Mouse (Mus musculus) neural tube, embryonic 15.5 days (tissue): Measurements from ENCODE around the gene Kcnk10. TPM values are rescaled to one million over a fixed set of nuclear protein-coding genes. Genes with fewer than 3 reads are reported as not detected.
A peak's percentile ranks its signal among the peaks of the same experiment; 100 is the strongest.

Source experiments
- ATAC-seq: fragments of 200-750 bp; cut with Nextera tagmentation; 2 replicates; pipeline ENCODE4 v1.8.0; 2017; ENCODE audit warnings: mild to moderate bottlenecking, moderate TSS enrichment, moderate library complexity; ENCODE audit not compliant: low FRiP score
- H3K27ac ChIP-seq: fragments of 300-500 bp; sonication (generic); replicated peaks from 2 replicates; pipeline ENCODE4 v1.5.1; 2015; ENCODE audit warnings: mild to moderate bottlenecking, inconsistent platforms
- H3K27me3 ChIP-seq: fragments of 300-500 bp; sonication (generic); replicated peaks from 2 replicates; pipeline ENCODE4 v1.6.1; 2015; ENCODE audit warnings: inconsistent platforms
- H3K36me3 ChIP-seq: fragments of 300-500 bp; sonication (generic); 2 replicates; pipeline ENCODE4 v1.6.1; 2015; ENCODE audit warnings: inconsistent platforms
- H3K4me1 ChIP-seq: fragments of 300-500 bp; sonication (generic); 2 replicates; pipeline ENCODE4 v1.6.1; 2015; ENCODE audit warnings: inconsistent platforms
- H3K4me2 ChIP-seq: fragments of 300-500 bp; sonication (generic); 2 replicates; pipeline ENCODE4 v1.6.1; 2015; ENCODE audit warnings: inconsistent platforms, mild to moderate bottlenecking, moderate library complexity
- H3K4me3 ChIP-seq: fragments of 300-500 bp; sonication (generic); replicated peaks from 2 replicates; pipeline ENCODE4 v1.5.1; 2015; ENCODE audit warnings: mild to moderate bottlenecking, inconsistent platforms
- H3K9ac ChIP-seq: fragments of 300-500 bp; sonication (generic); replicated peaks from 2 replicates; pipeline ENCODE4 v1.6.1; 2015; ENCODE audit warnings: mild to moderate bottlenecking, inconsistent platforms
- H3K9me3 ChIP-seq: fragments of 300-500 bp; sonication (generic); replicated peaks from 2 replicates; pipeline ENCODE4 v1.6.1; 2016; ENCODE audit warnings: inconsistent platforms
- WGBS: fragments of 180-500 bp; shearing (Covaris S2); methylation state at CpG from one replicate; pipeline ENCODE4 v1.1.7; 2015; ENCODE audit warnings: mixed read lengths; 5-methylcytosine and 5-hydroxymethylcytosine counted together
- polyA plus RNA-seq: library from polyadenylated mRNA; unstranded; fragments of >200 nt; fragmentation: Nextera tagmentation; extraction: Ambion mirVana; gene quantifications from 2 replicates; pipeline ENCODE4 v1.2.1, GENCODE M21; 2015

The Kcnk10 gene
- polyA plus RNA-seq, 1 experiment from 2014 or later = 31.5 TPM

GRCm38 (mm10) chr12:98567877-98568276 lies 10.2 kb downstream of the Kcnk10 start:
- Histone ChIP-seq H3K27me3 (no peaks in the 10 kb centered on the region), H3K4me1 (peaks cover 72% of the 10 kb centered on the region), H3K9ac (no peak overlapping the region), H3K4me2 (no peak overlapping the region), H3K4me3 (no peak overlapping the region), H3K27ac (no peak overlapping the region), H3K9me3 (no peaks in the 10 kb centered on the region), H3K36me3 (no peaks in the 10 kb centered on the region)
- ATAC-seq = no peak
- 81% methylated on average over 6 of the region's 6 CpGs for WGBS

DNA sequence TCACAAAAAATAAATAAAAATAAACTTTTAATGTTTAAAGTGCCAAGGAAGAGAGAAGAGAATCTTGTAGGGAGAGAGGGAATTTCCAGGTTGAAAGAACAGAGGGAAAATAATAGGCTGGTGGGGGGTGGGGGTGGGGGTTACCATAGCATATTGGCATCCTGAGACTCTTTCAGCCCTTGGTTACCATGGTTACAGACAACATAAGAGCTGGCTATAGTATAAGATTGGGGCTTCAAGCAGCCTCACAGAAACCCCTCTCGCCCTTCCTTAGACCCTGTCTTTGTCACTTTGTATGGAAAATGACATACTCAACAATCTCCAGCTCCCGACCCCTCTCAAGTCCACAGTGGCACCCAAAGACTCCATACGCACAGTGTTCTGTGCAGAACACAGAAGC lies 13.7 kb downstream of the Kcnk10 start:
- H3K27ac ChIP-seq = peak overlapping the region; percentile 23; the same call in 1 of the 2 replicates
- WGBS = 16% methylated on average over 3 of the region's 3 CpGs
- ATAC-seq = peak; percentile 30
- H3K4me3 ChIP-seq = no peak overlapping the region
- no peaks in the 10 kb centered on the region for H3K27me3 ChIP-seq
- H3K36me3 ChIP-seq = no peaks in the 10 kb centered on the region
- peaks cover 53% of the 10 kb centered on the region for H3K4me1 ChIP-seq
- H3K9ac ChIP-seq = no peak overlapping the region
- H3K9me3 ChIP-seq = no peaks in the 10 kb centered on the region
- peak overlapping the region; percentile 22; the same call in 1 of the 2 replicates for H3K4me2 ChIP-seq

DNA sequence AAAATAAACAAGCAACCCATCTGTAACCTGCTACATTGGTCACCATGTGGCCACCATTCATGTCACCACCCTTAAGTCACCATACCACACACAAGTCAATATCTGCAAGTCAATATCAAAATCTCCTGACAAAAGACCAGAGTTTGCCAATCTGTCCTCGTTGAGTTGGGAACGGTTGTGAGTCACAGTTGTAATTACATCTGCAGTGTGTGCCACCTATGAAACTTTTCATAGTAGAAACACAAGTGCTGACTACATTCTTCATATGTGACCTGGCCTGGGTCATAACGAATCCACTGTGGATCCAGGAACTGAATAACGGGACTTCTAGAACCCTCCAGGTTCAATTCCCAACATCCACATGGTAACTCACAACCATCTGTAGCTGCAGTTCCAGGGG lies 14.8 kb downstream of the Kcnk10 start:
- Histone ChIP-seq H3K4me1 (peaks cover 46% of the 10 kb centered on the region), H3K9me3 (no peaks in the 10 kb centered on the region), H3K36me3 (no peaks in the 10 kb centered on the region), H3K4me3 (no peak overlapping the region), H3K27ac (no peak overlapping the region), H3K4me2 (no peak overlapping the region), H3K27me3 (no peaks in the 10 kb centered on the region), H3K9ac (no peak overlapping the region)
- no peak for ATAC-seq
- 56% methylated on average over 4 of the region's 4 CpGs for WGBS

DNA sequence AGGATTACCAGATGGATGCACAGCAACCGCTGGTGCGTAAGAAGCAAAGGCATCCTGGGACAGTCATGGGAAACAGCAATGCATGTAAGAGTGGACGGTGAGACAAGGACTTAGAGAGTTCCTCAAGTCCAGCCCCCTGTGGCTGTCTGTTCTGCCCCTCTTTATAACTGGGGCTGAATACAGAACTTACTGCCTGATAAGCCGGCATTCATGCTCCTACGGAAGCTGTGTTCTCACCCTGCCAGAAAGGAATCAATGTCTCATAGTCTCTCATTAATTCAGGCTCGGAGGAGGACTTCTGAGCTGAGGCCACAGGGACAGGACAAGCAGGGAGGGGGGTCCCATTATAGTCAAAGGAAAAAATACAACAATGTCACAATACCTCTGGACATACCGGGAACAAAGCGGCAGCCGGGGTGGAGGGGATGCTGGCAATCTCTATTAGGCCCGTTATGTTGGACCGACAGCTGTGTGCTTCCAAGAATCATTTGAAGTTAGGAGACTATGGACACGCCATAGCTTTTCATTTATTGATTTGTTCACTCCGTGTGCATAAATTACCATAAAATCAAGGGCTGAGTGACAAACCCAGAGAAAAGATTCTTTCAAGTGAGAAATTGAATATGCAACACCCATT lies 15.7 kb downstream of the Kcnk10 start:
- Histone ChIP-seq H3K9me3 (no peaks in the 10 kb centered on the region), H3K4me2 (peak overlapping the region; percentile 33), H3K4me1 (peaks cover 40% of the 10 kb centered on the region), H3K4me3 (no peak overlapping the region), H3K9ac (no peak overlapping the region), H3K27ac (no peak overlapping the region), H3K27me3 (no peaks in the 10 kb centered on the region), H3K36me3 (no peaks in the 10 kb centered on the region)
- no peak for ATAC-seq
- 25% methylated on average over 13 of the region's 13 CpGs for WGBS

DNA sequence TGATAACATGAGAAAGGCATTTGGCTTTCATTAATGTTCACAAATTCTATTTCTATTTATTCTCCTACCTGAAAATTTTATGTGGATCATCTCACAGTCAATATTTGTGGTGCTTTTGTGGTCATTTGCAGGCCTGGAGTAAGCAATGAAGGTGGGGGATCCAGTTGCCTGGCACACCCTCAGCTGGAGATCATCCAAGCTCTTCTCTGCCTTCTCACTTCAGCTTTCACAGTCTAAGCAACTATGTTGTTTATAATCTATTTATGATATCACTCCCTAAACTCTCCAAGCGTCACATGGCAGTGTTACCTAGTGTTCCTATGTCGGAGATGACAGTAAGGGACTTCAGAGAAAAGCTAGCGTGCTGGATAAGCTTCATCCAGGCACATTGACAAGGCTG lies 18.1 kb downstream of the Kcnk10 start:
- ATAC-seq = no peak
- Histone ChIP-seq H3K9ac (no peak overlapping the region), H3K27me3 (no peaks in the 10 kb centered on the region), H3K36me3 (no peaks in the 10 kb centered on the region), H3K4me3 (no peak overlapping the region), H3K4me1 (peaks cover 28% of the 10 kb centered on the region), H3K4me2 (no peak overlapping the region), H3K27ac (no peak overlapping the region), H3K9me3 (no peaks in the 10 kb centered on the region)
- 92% methylated on average over 3 of the region's 3 CpGs for WGBS

GRCm38 (mm10) chr12:98557013-98557677 lies 21.0 kb downstream of the Kcnk10 start:
- no peaks in the 10 kb centered on the region for H3K36me3 ChIP-seq
- ATAC-seq = no peak
- no peaks in the 10 kb centered on the region for H3K27me3 ChIP-seq
- peaks cover 11% of the 10 kb centered on the region for H3K4me1 ChIP-seq
- no peak overlapping the region for H3K4me2 ChIP-seq
- no peak overlapping the region for H3K9ac ChIP-seq
- 80% methylated on average over 7 of the region's 7 CpGs for WGBS
- no peak overlapping the region for H3K4me3 ChIP-seq
- no peaks in the 10 kb centered on the region for H3K9me3 ChIP-seq
- H3K27ac ChIP-seq = no peak overlapping the region

DNA sequence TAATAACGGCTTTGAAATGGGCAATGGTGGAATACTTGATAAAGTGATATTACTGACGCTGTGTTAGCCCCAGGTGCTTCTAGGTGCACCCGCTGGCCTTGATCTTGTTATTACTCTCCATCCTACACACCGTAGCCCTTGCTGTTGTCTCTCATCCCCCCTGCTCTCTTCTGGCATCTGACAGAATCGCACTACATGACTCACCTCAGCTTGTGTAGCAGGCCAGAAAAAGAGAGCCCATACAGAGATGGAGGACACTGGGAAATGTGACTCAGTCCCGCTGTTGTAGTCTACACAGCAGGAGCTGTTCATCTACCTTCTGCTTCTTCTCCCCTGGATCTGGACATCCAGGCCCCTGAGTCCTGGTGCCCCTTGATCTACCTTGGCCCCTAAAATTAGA lies 28.1 kb downstream of the Kcnk10 start:
- 80% methylated on average over 6 of the region's 6 CpGs for WGBS
- Histone ChIP-seq H3K9me3 (no peaks in the 10 kb centered on the region), H3K4me3 (no peak overlapping the region), H3K9ac (no peak overlapping the region), H3K36me3 (no peaks in the 10 kb centered on the region), H3K4me1 (peaks cover 11% of the 10 kb centered on the region), H3K27me3 (no peaks in the 10 kb centered on the region), H3K27ac (no peak overlapping the region), H3K4me2 (no peak overlapping the region)
- no peak for ATAC-seq

DNA sequence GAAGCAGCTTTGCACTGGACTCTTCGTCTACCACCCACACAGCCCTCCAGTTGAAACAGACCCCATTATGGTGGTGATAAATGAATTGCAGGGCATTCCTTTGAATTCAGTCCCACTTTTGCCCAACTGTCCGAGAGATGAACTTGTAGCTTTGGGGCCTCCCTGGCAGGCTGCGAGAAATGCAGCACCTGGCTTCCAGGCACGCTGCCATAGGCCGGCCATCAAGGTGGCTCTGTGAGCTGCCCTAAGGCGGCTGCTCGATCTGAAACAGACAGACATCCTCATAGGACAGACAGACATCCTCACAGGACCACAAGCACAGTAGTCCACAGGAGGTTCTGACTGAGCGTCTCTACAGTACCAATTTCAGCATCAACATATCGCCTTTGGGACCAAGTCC lies 30.0 kb downstream of the Kcnk10 start:
- Histone ChIP-seq H3K36me3 (no peaks in the 10 kb centered on the region), H3K27ac (no peak overlapping the region), H3K4me3 (no peak overlapping the region), H3K27me3 (no peaks in the 10 kb centered on the region), H3K9me3 (no peaks in the 10 kb centered on the region), H3K9ac (no peak overlapping the region), H3K4me2 (no peak overlapping the region), H3K4me1 (peaks cover 6% of the 10 kb centered on the region)
- 61% methylated on average over 9 of the region's 9 CpGs for WGBS
- ATAC-seq = no peak

DNA sequence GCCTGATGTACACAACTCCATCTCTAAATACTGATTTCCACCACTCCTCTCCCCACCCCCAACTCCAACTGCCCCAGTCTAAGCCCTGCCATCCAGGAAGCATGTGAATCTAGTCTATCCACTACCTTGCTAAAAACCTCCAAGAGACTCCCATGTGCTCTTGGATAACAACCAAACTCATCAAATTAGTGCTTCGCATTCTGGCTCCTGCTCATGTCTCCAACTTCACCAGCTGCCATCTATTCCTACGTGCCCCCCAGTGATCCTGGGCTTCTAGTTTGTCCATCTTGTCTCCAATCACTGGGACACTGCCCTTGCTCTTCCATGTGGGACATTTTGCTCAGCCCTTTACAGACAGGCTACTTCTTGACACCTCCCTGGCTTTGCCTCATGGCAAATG lies 32.2 kb downstream of the Kcnk10 start:
- H3K27ac ChIP-seq = 0 out of 2 replicates have a peak overlapping the region, but pooled peaks have one; percentile 19
- no peaks in the 10 kb centered on the region for H3K9me3 ChIP-seq
- H3K4me2 ChIP-seq = no peak overlapping the region
- no peaks in the 10 kb centered on the region for H3K36me3 ChIP-seq
- no peak overlapping the region for H3K4me3 ChIP-seq
- no peak overlapping the region for H3K9ac ChIP-seq
- WGBS = 86% methylated on average over 2 of the region's 2 CpGs
- H3K4me1 ChIP-seq = peaks cover 4% of the 10 kb centered on the region; the same call in 1 of the 2 replicates
- no peaks in the 10 kb centered on the region for H3K27me3 ChIP-seq
- ATAC-seq = no peak

- peaks cover 4% of the 10 kb centered on the region; the same call in 1 of the 2 replicates for H3K4me1 ChIP-seq
- WGBS = 49% methylated on average over 4 of the region's 4 CpGs
- H3K9ac ChIP-seq = no peak overlapping the region
Measured at GRCm38 (mm10) chr12:98545251-98545560, 32.9 kb downstream of the Kcnk10 start.

DNA sequence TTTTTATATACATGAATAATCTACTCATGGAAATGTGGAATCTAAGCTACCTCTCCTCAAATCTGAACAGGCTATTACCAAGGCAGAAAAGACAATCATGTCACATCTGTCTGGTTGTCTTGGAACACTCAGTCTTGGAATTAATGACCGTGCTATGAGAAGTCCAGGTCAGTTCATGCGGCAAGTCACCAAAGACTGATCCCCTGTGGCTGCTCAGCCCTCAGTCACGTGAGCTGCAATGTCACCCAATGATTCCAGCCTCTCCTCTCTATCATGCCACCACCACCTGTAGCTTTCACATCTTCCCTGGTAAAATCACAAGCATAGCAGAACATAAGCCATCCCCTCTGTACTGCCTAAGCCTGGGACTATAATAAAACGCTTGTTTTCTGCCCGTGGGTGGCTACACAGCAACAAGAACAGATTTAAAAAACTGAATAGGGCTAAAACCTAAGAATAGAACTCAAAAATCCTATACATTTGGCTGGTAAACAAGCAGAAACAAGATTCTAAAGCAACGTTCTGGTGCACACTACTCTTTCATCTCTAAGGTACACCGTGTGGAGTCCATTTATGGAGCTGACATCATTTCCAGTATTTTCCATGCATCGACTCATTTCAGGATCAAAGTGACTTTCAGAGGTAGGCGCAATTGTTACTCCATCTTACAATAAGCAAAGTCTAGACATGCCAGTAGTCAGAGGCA lies 33.4 kb downstream of the Kcnk10 start:
- Histone ChIP-seq H3K9me3 (no peaks in the 10 kb centered on the region), H3K27me3 (no peaks in the 10 kb centered on the region), H3K36me3 (no peaks in the 10 kb centered on the region), H3K9ac (no peak overlapping the region), H3K4me2 (no peak overlapping the region), H3K4me1 (peaks cover 4% of the 10 kb centered on the region; the same call in 1 of the 2 replicates), H3K27ac (no peak overlapping the region), H3K4me3 (no peak overlapping the region)
- 86% methylated on average over 9 of the region's 9 CpGs for WGBS
- no peak for ATAC-seq

More at GRCm38 (mm10) chr12:98545251-98545560, 32.9 kb downstream of the Kcnk10 start:
- Histone ChIP-seq H3K36me3 (no peaks in the 10 kb centered on the region), H3K4me2 (no peak overlapping the region), H3K27ac (no peak overlapping the region), H3K4me3 (no peak overlapping the region), H3K27me3 (no peaks in the 10 kb centered on the region), H3K9me3 (no peaks in the 10 kb centered on the region)
- ATAC-seq = no peak

- WGBS = 65% methylated on average over 5 of the region's 5 CpGs
Measured at GRCm38 (mm10) chr12:98536760-98537159, 41.4 kb downstream of the Kcnk10 start.

More at GRCm38 (mm10) chr12:98536760-98537159, 41.4 kb downstream of the Kcnk10 start:
- Histone ChIP-seq H3K9me3 (no peaks in the 10 kb centered on the region), H3K9ac (no peak overlapping the region), H3K27ac (no peak overlapping the region), H3K36me3 (0 out of 2 replicates have a peak, but pooled peaks cover 2% of the 10 kb centered on the region), H3K4me3 (no peak overlapping the region), H3K27me3 (no peaks in the 10 kb centered on the region), H3K4me1 (peaks cover 2% of the 10 kb centered on the region; the same call in 1 of the 2 replicates), H3K4me2 (no peak overlapping the region)
- ATAC-seq = no peak
